Mouse (Mus musculus): Measurements from ENCODE around the gene Col4a2.
"Not testable (repeated sequence)": the region's sequence is repeated elsewhere in the genome, so short reads cannot be mapped to it uniquely, and the experiment has no call there.

Gene Col4a2

DNA sequence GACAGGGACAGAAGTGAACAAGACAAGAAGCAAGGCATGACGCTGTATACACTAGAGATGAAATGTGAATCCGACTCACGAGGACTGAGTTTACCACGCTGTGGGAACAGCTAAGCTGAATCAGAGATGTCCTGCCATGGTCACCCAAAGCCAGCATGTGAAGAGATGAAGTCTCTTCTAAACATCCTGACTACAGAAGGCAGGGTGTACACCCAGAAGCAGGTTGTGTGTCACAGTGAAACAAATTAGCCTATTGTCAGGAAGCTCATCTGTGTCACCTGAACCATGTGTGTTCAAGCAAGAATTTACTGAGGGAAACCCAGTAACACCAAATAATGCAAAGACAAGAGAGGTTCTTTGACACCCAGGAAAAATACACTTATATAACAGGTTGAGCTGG lies 153.0 kb downstream of the Col4a2 start:
- DNase-seq = no peak

GRCm38 (mm10) chr8:11466528-11466927 lies 153.9 kb downstream of the Col4a2 start:
- DNase-seq = not testable (repeated sequence)

DNA sequence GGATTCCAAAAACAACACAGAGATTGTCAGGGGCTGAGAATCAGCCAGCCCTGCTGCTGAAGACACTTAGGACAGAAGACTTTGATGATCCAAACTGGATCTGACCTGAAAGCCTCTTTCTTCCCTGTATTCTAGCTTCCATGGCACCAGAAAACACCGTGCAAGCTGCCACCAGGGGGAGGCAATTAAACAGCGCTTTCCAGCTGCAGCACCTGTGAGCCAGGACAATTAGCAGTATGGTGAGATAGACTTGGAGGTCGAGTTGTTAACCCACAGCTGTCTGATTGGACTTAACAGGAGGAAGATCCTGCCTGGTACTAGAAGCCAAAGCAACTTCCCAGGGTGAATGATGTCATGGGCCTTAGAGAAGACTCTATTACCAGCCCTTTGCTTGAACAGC lies 156.5 kb downstream of the Col4a2 start:
- peak; percentile 67 for DNase-seq

- no peak for DNase-seq
Observed at GRCm38 (mm10) chr8:11470694-11471093, 158.1 kb downstream of the Col4a2 start.

DNA sequence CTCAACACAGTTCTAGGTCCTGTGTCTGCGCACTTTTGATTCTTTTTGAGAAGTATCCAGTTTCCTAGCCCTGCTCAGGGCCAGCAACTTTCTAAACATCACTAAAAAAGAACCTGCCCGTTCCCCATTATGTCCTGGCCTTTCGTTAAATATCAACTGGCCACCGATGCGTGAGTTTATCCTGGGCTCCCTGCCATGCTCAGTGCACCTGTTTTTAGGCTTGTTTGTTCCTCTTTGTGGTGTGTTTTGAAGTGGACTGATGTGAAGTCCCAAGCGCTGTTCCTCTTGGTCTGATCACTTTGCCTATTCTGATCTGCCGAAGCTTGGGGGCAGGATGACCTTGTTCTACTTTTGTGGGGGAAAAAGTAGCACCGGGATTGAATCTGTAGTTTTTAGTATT lies 158.7 kb downstream of the Col4a2 start:
- no peak for DNase-seq

DNA sequence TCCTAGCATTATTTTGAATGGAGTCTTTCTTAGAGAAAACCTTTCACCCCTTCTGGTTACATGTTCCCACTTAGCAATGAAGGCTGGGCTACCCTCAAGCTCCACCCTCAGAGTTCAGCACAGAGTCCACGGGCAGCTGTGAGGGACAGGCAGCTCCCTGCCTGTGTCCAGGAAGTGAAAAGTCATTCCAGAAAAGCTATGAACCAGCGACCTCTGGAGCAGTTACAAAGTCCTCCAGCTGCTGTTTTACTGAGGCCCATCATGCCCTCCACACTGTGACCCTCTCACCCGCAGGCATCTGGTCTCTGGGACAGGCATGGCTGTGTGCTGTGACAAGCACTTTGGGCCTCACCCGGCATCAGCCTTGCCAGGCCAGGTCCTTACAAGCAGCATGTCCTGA lies 160.5 kb downstream of the Col4a2 start:
- DNase-seq = peak; percentile 56

DNA sequence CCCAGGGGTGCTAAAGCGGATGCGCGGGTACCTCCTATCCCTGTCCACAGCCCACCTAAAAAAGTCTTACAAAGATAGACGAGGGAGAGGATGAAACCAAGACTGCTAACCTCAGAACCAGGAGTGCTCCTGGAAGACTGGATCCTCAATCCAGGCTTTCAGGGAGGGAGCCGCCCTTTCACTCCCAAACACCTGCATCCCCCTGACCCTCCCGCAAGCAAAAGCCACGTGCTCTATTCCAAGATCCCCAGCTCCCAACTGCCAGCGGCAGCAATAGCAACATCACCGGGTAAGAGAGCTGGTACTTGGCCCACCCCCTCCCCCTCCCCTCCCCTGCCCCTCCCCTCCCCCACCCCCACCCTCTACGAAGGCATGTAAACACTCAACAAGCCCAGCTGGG lies 162.8 kb downstream of the Col4a2 start:
- DNase-seq = no peak

- no peak for DNase-seq
Observed at GRCm38 (mm10) chr8:11475876-11476275, 163.3 kb downstream of the Col4a2 start.

DNA sequence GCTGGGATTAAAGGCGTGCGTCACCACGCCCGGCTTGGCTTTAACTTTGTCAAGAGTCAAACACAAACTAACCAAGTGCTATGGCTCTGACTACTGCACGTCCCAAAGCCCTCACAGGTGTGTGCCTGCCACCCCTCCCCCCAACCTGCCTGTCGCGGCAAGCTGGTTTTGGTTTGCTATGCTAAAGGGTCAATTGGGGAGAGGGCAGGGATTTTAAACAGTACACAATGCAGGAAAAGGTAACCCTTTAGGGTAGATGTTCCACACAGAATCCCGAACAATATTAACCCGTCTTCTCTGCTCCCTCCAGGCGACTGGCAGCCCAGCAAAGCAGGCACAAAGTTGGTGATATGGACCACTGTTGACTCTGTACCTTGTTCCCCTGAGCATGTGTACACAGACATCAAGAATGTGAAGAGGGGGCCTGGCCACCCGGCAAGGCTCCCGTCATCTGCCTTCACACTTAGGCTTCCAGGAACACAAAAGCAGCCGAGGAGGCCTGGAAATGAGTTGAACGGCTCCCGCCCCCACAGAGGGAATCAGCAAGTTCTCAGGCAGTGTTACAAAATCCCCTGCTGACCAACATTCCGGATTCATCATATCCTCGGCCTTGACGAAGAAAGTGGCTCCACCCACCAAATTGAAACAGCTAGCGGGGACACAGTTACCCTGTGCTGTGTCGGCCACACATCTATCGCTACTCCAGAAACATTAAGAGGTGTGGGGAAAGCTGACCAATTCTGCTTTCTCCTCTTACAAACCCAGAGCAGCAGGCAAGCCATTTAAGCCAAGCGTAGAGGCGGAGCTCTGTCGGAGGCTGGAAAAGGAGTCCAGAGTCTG lies 164.0 kb downstream of the Col4a2 start:
- DNase-seq = peak; percentile 71

DNA sequence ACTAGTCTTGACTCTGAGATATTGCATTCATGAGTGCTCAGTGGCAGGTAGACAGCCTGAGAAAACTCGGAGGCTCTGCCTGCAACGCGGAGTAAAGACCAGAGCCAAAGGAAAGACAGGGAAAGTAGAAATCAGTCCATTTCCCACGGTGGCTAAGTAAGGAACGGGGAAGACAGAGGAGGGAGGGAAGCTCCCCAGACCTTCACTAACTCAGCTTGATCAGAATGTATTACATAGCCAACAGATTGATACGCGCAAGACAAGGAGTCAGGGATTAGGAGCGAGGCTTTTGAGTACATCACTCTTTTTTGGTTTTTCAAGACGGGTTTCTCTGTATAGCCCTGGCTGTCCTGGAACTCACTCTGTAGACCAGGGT lies 164.6 kb downstream of the Col4a2 start:
- DNase-seq = no peak

GRCm38 (mm10) chr8:11477811-11478761 lies 165.5 kb downstream of the Col4a2 start, which contains the start of gene Rab20:
Rab20 (minus strand) TSS chr8:11478710.
- DNase-seq = peak; percentile 81

GRCm38 (mm10) chr8:11478807-11479527 lies 166.4 kb downstream of the Col4a2 start:
- no peak for DNase-seq

GRCm38 (mm10) chr8:11479591-11479990 lies 167.0 kb downstream of the Col4a2 start:
- no peak for DNase-seq

- no peak for DNase-seq
Observed at GRCm38 (mm10) chr8:11481876-11482275, 169.3 kb downstream of the Col4a2 start.

- DNase-seq = no peak
Observed at GRCm38 (mm10) chr8:11482537-11482936, 169.9 kb downstream of the Col4a2 start.

- peak; percentile 87 for DNase-seq
Observed at GRCm38 (mm10) chr8:11486142-11486541, 173.5 kb downstream of the Col4a2 start.

DNA sequence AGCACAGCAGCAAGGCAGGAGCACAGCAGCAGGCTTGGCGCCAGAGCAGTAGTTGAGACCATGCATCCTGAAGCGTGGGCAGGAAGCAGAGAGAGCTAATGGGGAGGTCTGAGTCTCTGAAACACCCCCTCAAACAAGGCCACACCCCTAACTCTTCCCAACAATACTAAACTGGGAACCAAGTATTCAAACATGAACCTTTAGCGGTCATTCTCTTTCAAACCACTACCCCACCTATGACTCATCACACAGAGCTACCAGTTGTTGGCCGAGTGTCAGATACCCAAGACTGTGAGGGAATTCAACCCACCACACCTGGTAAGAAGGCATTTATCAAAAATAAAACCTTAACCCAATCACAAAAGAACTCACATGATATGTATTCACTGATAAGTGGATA lies 174.6 kb downstream of the Col4a2 start:
- DNase-seq = no peak

DNA sequence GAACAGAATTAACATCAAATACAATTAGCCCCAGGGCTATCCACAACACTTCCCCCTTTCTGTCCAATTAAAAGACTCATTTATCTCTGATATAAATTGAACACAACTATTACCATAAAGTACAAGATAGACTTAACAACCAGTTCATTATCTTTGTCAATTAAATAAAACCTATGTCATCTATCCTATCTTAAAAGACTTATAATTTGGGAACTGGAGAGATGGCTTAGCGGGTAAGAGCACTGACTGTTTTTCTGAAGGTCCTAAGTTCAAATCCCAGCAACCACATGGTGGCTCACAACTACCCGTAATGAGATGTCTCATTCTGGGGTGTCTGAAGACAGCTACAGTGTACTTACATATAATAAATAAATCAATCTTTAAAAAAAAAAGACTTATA lies 179.7 kb downstream of the Col4a2 start:
- DNase-seq = not testable (repeated sequence)

GRCm38 (mm10) chr8:11497017-11497990 lies 184.7 kb downstream of the Col4a2 start, which contains the start of gene Naxd:
Naxd (plus strand) TSS chr8:11497506.
- DNase-seq = peak; percentile 91

- DNase-seq = peak; percentile 45
Observed at GRCm38 (mm10) chr8:11498281-11498680, 185.7 kb downstream of the Col4a2 start.

Measured in lung, postnatal 14 days (tissue).